Mouse (Mus musculus): ENCODE measurements around the gene Vmn2r99.

Vmn2r99 gene

GRCm38 (mm10) chr17:19361649-19362048 lies at the start of gene Vmn2r99:
Gene Vmn2r99, plus strand, starts transcription at chr17:19361949.
- DNase-seq (ENCODE audit: low spot score): no peak

- no peak for DNase-seq (ENCODE audit: low spot score)
These were observed 75.9 kb downstream of the Vmn2r99 start for GRCm38 (mm10) chr17:19437623-19438022.

- no peak for DNase-seq (ENCODE audit: low spot score)
These were observed 83.2 kb downstream of the Vmn2r99 start for GRCm38 (mm10) chr17:19444932-19445331.

All from c-Kit-positive CD71-positive TER-119-positive erythroid progenitor cells, embryonic 14.5 days (primary cell).